37 mouse cellular contexts compared by ENCODE assay signal in genomic region chr5:91023114-91023513, GRCm38 (mm10). TPM values are rescaled to one million over a fixed set of nuclear protein-coding genes. Genes with fewer than 3 reads are reported as not detected.
"Had no signal": no experiment of that assay in that cellular context is flagged by ENCODE, and none has a peak within 500 bp of the region (broad histone marks: within the 10 kb centered on the region; RNA-seq: fewer than 3 reads in every experiment).

No protein-coding gene starts in this region.

- H3K4me2 ChIP-seq: heart, embryonic 12.5 days; hindbrain, embryonic 12.5 days; hindbrain, embryonic 14.5 days; intestine, embryonic 15.5 days; limb, embryonic 12.5 days; liver, embryonic 11.5 days; liver, embryonic 13.5 days; liver, embryonic 15.5 days had no signal

- H3K36me3 ChIP-seq: heart, embryonic 10.5 days; heart, embryonic 12.5 days; hindbrain, embryonic 10.5 days; intestine, embryonic 15.5 days; limb, embryonic 10.5 days; limb, embryonic 12.5 days; liver, embryonic 13.5 days; liver, embryonic 15.5 days had no signal

- H3K9ac ChIP-seq: forebrain, postnatal 0 days; heart, embryonic 12.5 days; hindbrain, embryonic 12.5 days; hindbrain, embryonic 14.5 days; intestine, embryonic 15.5 days; limb, embryonic 12.5 days; liver, embryonic 13.5 days; liver, embryonic 15.5 days had no signal

- H3K27me3 ChIP-seq: heart, embryonic 12.5 days; hindbrain, embryonic 12.5 days; intestine, embryonic 15.5 days; limb, embryonic 12.5 days; liver, embryonic 13.5 days; liver, embryonic 15.5 days had no signal

- H3K9me3 ChIP-seq: heart, embryonic 10.5 days; heart, embryonic 12.5 days; hindbrain, embryonic 10.5 days; hindbrain, embryonic 12.5 days; intestine, embryonic 15.5 days; limb, embryonic 10.5 days; limb, embryonic 12.5 days; liver, embryonic 13.5 days; liver, embryonic 15.5 days had no signal

- H3K4me1 ChIP-seq: heart, embryonic 10.5 days; hindbrain, embryonic 10.5 days; hindbrain, embryonic 12.5 days; intestine, embryonic 15.5 days; limb, embryonic 10.5 days; limb, embryonic 12.5 days; liver, embryonic 13.5 days; liver, embryonic 15.5 days had no signal

- H3K27ac ChIP-seq: heart, embryonic 10.5 days; hindbrain, embryonic 10.5 days; hindbrain, embryonic 12.5 days; hindbrain, embryonic 14.5 days; intestine, embryonic 15.5 days; kidney, postnatal 0 days; limb, embryonic 10.5 days; limb, embryonic 12.5 days; liver, embryonic 13.5 days; liver, embryonic 15.5 days had no signal

- ATAC-seq: forebrain, postnatal 0 days; hindbrain, embryonic 16.5 days; inflammation-experienced regulatory T-cells, adult 6 months; intestine, embryonic 15.5 days had no signal

- H3K4me3 ChIP-seq: heart, embryonic 10.5 days; heart, embryonic 12.5 days; hindbrain, embryonic 10.5 days; hindbrain, embryonic 12.5 days; intestine, embryonic 15.5 days; limb, embryonic 10.5 days; limb, embryonic 12.5 days; liver, embryonic 13.5 days; liver, embryonic 15.5 days had no signal

- DNase-seq: forebrain, postnatal 0 days; gastrocnemius, postnatal 14 days; gastrocnemius, postnatal 36 days; heart, postnatal 14 days; heart, postnatal 4 days; kidney, adult 18-20 months; kidney, adult 8-10 months; kidney, postnatal 14 days; kidney, postnatal 36 days; layer of hippocampus, adult 9-11 months; layer of hippocampus, postnatal 36 days; liver; liver, embryonic 13.5 days had no signal

RNA-seq across cellular contexts. Expression of gene Epgn, which starts 4.2 kb away (rescaled TPM):
- total RNA-seq: layer of hippocampus, adult 8-10 months; left cerebral cortex, adult 8-10 months had no signal
- polyA plus RNA-seq: heart, embryonic 12.5 days; heart, embryonic 14.5 days; hindbrain, embryonic 14.5 days; hindbrain, embryonic 16.5 days; inflammation-experienced regulatory T-cells, adult 6 months; intestine, embryonic 15.5 days; kidney, embryonic 14.5 days had no signal

RNA-seq across cellular contexts. Expression of gene Ereg, which starts 51.3 kb away (rescaled TPM):
- total RNA-seq: gastrocnemius, adult 18-20 months; gastrocnemius, adult 8-10 months; gastrocnemius, postnatal 14 days; gastrocnemius, postnatal 36 days; layer of hippocampus, adult 18-20 months; layer of hippocampus, adult 8-10 months; layer of hippocampus, postnatal 14 days; layer of hippocampus, postnatal 36 days; left cerebral cortex, adult 18-20 months; left cerebral cortex, adult 8-10 months; left cerebral cortex, postnatal 10 days; left cerebral cortex, postnatal 36 days had no signal
- polyA plus RNA-seq: forebrain, postnatal 0 days; heart, embryonic 14.5 days; hindbrain, embryonic 10.5 days; hindbrain, embryonic 12.5 days; hindbrain, embryonic 14.5 days; hindbrain, embryonic 16.5 days; inflammation-experienced regulatory T-cells, adult 6 months; kidney, embryonic 14.5 days; kidney, postnatal 0 days; limb, embryonic 10.5 days; limb, embryonic 12.5 days had no signal
